Mouse (Mus musculus): ENCODE data around the gene Chad.
A peak's percentile ranks its signal among the peaks of the same experiment; 100 is the strongest.

Gene Chad

GRCm38 (mm10) chr11:94565151-94565479, 268 bp downstream of the Chad start:
- DNase-seq (ENCODE audit: low read depth, low spot score) = peak; percentile 60

- no peak for DNase-seq (ENCODE audit: low read depth, low spot score)
Observed at GRCm38 (mm10) chr11:94566534-94566933, 1.7 kb downstream of the Chad start.

GRCm38 (mm10) chr11:94567326-94567725, 2.5 kb downstream of the Chad start:
- no peak for DNase-seq (ENCODE audit: low read depth, low spot score)

GRCm38 (mm10) chr11:94570612-94571011, 5.8 kb downstream of the Chad start:
- DNase-seq (ENCODE audit: low read depth, low spot score) = peak; percentile 61

GRCm38 (mm10) chr11:94571850-94572249, 7.0 kb downstream of the Chad start:
- DNase-seq (ENCODE audit: low read depth, low spot score) = no peak

GRCm38 (mm10) chr11:94574560-94574959, 9.7 kb downstream of the Chad start:
- DNase-seq (ENCODE audit: low read depth, low spot score) = no peak

GRCm38 (mm10) chr11:94575036-94575435, 10.2 kb downstream of the Chad start:
- DNase-seq (ENCODE audit: low read depth, low spot score) = no peak

GRCm38 (mm10) chr11:94576361-94576760, 11.5 kb downstream of the Chad start:
- DNase-seq (ENCODE audit: low read depth, low spot score) = no peak

- DNase-seq (ENCODE audit: low read depth, low spot score) = peak; percentile 86
Observed at GRCm38 (mm10) chr11:94580111-94580740, 15.4 kb downstream of the Chad start.

- DNase-seq (ENCODE audit: low read depth, low spot score) = no peak
Observed at GRCm38 (mm10) chr11:94585091-94585490, 20.2 kb downstream of the Chad start.

GRCm38 (mm10) chr11:94587511-94587910, 22.7 kb downstream of the Chad start:
- peak; percentile 80 for DNase-seq (ENCODE audit: low read depth, low spot score)

GRCm38 (mm10) chr11:94596311-94596852, 31.5 kb downstream of the Chad start:
- peak; percentile 72 for DNase-seq (ENCODE audit: low read depth, low spot score)

- no peak for DNase-seq (ENCODE audit: low read depth, low spot score)
Observed at GRCm38 (mm10) chr11:94597319-94597718, 32.5 kb downstream of the Chad start.

- no peak for DNase-seq (ENCODE audit: low read depth, low spot score)
Observed at GRCm38 (mm10) chr11:94598437-94599120, 33.7 kb downstream of the Chad start.

GRCm38 (mm10) chr11:94600447-94600846, 35.6 kb downstream of the Chad start:
- no peak for DNase-seq (ENCODE audit: low read depth, low spot score)

- peak; percentile 90 for DNase-seq (ENCODE audit: low read depth, low spot score)
Observed at GRCm38 (mm10) chr11:94601321-94602281, 36.8 kb downstream of the Chad start, which contains the start of gene Acsf2. TSS of gene Acsf2 (minus strand) at chr11:94601871.

GRCm38 (mm10) chr11:94602356-94602955, 37.6 kb downstream of the Chad start:
- DNase-seq (ENCODE audit: low read depth, low spot score) = no peak

- DNase-seq (ENCODE audit: low read depth, low spot score) = no peak
Observed at GRCm38 (mm10) chr11:94610744-94611740, 46.2 kb downstream of the Chad start.

- no peak for DNase-seq (ENCODE audit: low read depth, low spot score)
Observed at GRCm38 (mm10) chr11:94614603-94615002, 49.8 kb downstream of the Chad start.

- no peak for DNase-seq (ENCODE audit: low read depth, low spot score)
Observed at GRCm38 (mm10) chr11:94615494-94615893, 50.6 kb downstream of the Chad start.

Measured in R1 (cell line).